Mouse (Mus musculus): ENCODE measurements at regions not wholly inside any gene's neighbourhood (a gene's known extent, or its start where the extent isn't known, plus 50 kb on each side); places are given as distances from the start of the nearest gene placed in this dataset.

DNA sequence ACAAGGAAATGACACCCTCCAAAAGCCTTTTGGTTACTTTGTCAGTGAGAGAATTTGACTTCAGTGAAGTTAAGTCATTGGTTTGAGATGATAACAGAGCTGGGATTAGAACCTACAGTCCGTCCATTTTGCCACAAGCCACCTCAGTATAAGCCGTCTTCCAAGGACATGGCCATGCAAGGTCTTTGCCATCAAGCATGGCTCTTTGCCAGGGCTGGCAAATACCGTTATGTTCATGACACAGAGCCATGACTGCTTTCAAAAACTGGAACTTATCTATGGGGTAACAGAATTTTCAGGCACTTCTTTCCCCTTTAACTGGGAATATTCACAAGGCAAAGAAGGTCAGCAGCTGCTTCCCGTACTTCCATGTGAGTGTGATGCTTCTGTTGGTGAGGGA lies 441.9 kb upstream of the Fam19a5 start:
- peak in 1 of 2 experiments; percentile 24 for DNase-seq

DNA sequence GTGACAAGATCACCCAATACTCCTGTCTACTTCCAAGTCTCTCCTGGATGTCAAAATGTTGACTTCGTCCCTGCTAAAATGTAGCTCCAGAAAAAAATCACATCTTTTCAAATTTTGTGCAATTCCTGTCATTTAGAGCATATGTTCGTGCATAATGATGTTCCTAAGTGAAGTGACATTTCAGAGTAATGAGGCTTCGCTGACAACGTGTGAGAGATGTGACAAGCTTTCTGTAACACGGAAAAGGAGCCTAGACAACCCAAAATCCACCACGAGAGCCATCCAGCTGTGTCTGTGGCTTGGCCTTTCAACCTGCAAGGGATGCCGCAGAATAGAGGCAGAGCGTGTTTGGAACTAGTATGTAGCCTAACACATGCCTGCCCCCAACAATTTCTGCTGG lies 438.1 kb upstream of the Fam19a5 start:
- DNase-seq, result no peak

DNA sequence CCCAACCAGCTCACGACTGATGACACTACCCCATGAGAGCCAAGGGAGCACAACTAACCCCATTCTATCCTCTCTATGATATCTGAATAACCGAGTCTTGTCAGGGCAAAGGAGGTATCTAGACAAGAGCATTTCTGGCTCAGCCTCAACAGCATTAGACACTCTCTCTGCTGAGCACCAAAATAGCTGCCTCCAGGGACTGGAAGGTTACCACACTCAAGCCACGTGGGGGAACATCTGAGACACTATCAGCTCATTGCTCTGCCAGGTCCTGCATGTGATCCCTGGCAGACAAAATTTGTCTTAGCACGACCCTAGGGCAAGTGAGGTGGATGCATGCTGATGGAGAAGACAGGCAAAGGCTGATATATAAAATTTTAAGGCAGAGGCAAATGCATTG lies 436.4 kb upstream of the Fam19a5 start:
- no peak for DNase-seq

DNA sequence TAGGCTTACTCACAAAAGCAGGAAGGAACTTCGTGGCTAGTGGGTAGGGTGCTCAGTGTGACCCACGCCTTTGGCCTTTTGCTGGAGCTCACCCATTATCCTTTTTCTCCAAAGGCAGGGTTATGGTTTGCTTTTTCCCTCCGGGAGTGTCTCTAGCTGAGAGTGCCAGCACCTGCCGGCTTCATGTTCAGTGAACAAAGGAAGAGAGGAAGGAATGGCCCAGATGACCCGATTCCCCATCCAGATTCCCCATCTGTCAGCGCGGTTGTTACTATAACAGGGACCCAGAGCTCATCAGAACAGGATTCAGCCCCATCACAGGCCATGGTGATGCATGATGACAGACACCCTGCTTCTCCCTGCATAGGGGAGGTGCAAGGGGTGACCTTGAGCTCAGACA lies 435.7 kb upstream of the Fam19a5 start:
- DNase-seq, result peak; percentile 43 to 46

DNA sequence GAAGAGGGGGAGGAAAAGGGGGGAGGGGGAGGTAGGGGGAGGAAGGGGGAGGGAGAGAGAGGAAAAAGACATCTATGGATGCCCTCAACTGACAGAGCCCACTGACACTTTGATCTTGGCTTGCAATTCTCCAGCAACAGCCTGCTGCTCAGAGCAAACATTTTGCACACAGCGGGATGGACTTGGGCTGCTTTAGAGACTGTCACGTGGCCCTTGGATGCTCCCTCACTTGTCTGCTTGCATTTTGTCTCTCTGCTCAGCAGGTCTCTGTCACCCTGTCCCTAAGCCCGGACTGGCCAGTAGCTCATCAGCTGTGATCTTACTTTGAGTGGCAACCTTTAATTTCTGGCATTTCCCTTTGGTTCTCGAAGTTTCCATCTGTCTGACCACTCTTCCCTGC lies 421.4 kb upstream of the Fam19a5 start:
- peak; percentile 34 to 50 for DNase-seq

DNA sequence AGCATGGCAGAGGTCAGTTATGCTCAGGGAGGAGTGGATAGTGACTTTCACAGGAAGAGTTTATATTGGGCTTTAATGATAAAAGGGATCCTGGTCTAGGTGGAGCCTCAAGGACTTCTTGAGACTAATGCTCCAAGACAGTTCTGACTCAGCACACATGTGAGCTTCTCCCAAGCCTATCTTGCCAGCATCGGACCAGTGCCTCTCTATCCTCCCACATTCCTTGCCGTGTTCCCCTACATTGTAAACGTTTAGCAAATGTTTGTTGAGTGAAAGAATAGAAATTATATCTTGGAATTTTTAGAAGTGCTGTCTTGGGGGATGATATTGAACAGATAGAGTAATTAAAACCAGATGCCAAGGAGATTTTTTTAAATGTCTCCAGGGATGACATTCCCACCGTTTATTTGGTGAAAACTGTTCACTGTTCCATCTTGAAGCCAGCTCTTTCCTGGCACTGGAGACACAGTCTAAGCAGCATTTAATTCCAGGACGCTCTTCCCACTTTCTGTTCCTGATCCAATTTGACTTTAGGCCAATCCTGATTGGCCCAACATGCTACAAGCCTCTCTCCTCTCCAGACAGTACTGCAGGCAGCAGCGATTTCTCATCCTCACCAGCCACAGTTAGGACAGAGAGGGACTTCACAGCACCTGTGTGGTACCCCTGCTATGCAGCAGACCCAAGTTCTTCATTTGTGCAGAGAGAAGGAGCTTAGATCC lies 418.5 kb upstream of the Fam19a5 start:
- peak; percentile 47 to 51 for DNase-seq

DNA sequence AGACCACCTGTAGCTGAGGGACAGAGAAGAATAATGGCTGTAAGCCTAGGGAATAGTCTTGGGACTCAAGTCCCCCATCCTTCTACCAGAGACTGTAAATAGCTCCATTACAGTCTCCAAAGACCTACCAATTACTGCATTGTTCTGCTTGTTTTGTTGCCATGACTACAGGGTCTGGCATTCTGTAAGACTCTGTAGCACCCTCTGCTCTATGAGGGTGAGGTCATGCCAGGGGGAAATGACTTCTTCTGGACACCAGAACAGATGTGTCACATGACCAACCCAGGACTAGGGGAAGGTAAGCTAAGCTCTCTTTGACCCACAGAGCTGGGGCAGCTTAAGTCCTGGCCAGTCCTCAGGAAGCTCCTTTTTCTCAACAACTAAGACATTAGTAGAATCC lies 405.2 kb upstream of the Fam19a5 start:
- DNase-seq, result no peak

DNA sequence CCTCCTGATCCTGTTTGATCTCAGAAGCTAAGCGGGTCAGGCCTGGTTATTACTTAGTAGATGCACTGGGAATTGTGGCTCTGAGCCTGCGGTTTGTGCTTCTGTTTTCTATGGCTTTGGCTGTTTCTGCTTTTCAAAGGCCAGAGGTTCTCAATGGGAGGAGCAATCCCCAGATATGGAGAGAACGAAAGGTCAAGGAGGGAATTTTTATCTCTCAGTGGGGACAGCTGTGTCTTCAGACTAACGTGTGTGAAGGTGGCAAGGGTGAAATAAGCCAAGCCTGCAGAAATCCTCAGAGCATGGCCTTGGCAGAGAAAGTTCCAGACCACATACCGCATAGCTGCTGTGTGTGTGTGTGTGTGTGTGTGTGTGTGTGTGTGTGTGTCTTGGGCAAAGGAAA lies 375.0 kb upstream of the Fam19a5 start:
- DNase-seq, result no peak

DNA sequence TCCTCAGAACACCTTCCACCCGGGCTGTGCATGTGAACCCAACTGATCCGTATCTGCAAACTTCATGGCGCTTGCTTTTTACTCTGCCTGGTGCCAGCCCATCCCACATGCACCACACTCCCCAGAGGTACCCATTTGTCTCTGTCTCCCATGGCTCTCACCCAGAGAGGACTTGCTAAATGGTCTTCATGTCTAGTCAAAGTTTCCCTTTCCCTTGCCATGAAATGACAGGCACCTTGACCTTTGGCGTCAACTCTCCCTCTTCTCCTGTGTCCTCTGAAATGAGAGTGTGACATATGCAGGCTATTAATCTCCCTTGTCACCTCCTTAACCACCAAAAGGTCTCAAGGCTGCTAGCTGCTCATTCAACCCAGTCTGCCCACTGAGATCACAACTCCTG lies 373.2 kb upstream of the Fam19a5 start:
- DNase-seq, result no peak

DNA sequence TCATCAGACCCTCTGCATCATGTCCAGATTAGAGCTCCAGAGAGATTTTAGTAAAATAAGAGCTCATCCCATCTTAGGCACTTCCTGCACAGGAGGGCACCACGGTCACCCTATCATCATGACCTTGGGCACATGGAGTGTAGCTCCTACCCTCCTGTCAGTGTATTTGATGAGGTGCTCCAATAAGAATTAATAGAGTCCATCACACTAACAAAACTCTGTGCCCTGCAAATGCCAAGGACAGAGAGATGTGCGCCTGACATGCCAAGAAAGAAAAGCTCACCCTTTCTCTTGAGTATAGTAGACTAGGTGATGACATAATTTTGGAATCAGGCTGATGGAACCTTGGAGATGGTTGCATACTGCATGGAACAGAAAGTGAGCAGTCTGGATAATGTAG lies 371.0 kb upstream of the Fam19a5 start:
- no peak for DNase-seq

DNA sequence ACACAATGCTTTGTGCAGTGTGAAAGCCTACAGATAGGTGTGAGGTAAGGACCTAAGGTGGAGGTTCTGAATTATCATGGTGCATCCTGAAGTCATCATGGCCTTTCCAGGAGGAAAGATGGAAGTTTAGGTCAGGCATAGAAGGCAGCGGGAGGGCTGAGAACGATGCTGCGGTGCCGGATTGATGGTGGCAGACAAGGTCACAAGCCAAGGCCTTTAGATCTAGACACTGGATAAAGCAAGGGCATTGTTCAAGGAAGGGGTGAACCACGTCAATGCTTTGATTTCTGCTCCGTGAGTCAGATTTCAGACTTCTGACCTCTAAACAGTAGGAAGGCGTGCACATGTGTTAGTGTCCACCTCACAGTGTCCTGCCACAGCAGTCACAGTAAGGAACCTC lies 365.5 kb upstream of the Fam19a5 start:
- no peak for DNase-seq

DNA sequence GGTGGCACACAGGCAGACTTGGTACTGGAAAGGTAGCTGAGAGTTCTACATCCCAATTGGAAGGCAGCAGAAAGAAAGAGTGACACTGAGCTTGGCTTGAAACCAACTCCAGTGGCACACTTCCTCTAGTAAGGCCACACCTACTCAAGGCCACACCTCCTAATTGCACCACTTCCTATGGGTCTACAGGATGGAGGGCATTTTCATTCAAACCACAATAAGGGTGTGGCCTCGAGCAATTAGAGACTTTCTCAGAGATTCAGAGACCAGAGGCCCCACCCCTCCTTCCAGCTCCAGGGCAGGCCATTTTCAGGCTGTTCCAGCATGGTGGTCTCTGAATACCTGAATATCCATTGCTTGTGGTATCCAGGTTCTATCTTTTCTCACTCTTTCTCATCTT lies 363.3 kb upstream of the Fam19a5 start:
- DNase-seq, result no peak

DNA sequence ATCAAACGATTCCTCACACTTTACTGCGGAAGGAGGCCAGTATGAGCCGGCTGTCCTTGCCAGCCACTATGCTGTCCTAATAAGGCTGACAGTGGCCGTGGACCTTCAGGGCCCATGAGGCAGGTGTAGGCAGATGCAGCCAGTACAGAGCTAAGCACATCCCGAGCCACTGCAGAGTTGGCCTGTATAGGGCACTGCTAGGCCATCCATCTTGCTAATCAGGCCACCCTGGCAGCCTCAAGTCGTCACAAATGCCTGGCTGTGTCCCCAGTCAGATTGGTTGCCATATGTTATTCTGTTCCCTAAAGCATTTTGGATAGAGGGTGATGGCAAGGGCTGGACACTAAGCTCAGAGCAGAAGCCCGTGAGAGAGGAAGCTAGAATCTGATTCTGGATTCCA lies 359.9 kb upstream of the Fam19a5 start:
- DNase-seq, result peak; percentile 73 to 78

DNA sequence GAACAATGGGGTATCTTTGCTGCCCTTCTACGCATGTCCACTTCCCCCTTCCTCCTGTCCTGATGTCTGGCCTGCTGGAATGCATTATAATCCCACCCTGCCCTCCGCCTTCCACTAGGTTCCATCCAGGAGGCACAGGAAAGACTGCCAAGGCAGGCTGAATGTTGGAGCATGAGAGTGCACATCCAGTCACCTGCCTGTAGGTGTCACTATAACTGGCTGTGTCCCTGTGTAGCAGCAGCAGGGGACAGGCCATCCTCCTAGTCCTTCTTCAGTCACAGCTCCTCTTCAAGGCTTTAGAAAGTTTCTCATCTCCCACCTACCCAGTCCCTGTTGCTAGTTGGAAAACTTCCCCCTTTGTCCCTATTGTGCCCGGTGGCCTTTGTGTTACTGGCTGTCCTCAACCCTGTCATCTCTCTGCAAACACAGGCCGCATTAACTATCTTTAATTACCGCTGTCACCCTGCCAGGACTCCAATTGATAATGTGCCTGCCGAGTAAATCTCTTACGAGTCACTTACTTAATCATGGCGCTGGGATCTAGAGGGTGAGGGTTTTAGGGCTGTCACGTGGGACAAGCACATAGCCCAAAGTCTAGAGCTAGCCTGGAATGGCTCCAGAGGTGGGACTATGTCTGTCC lies 355.2 kb upstream of the Fam19a5 start:
- no peak for DNase-seq

DNA sequence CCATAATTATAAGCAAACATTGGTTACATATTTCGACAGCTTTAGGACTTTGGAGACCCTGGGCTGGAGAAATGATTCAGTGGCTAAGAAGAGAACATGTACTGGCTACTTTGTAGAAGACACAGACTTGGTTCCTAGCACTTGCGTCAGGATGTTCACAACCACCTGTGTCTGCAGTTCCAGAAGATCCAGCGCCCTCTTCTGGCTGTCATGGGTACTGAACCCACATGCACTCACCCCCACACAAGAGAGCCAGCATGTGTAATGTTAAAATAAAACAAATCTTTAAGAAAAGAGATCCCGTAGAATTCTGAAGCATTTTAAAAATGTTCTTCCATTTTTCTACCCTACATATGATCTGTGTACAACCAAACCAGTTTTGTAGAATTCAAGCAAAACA lies 352.2 kb upstream of the Fam19a5 start:
- DNase-seq, result peak in 1 of 2 experiments; percentile 38

DNA sequence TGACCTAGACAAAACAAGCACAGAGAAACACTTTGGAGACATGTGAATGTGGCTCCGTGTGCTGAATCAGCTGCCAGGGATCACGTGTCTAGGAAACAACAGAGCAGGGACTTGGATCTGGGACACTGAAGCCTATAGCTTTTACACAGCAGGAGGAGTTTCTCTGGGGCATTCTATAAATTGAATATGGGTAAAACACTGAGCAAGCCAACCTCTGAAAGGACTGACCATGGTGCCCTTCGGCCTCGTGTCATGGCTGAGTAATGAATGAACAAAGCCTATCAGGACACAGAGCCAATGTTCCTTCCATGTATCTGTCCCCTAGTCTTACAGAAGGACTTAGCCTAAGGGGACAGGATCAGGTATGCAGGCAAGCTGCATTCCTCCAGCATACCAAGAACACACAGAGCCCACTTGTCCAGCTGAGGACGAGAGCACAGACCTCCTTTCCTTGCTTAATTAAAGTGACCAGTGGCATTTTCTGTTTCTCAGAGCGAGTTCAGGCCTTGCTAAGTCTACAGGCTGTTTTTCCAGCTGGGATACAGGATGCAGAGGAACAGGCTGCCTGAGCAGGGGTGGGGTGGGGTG lies 347.7 kb upstream of the Fam19a5 start:
- DNase-seq, result peak in 1 of 2 experiments; percentile 10

DNA sequence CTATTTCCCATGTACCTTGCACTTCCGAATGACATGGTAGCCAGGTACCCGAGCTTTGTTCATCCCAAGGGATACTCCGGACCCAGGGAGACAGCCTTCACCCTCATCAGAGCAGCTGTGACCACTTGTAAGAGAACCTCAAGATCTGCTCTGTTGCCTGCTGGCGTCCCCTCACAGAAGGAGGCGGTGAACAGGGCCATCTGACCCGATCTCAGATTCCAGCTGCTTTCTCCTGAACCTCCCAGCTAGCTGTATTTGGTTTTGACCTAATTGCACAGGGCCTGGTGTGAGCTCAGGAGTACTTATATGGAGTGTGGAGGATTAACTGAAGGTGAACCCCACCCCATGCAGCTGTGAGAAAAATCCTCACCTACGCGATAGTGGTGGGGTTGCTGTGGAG lies 344.5 kb upstream of the Fam19a5 start:
- no peak for DNase-seq

DNA sequence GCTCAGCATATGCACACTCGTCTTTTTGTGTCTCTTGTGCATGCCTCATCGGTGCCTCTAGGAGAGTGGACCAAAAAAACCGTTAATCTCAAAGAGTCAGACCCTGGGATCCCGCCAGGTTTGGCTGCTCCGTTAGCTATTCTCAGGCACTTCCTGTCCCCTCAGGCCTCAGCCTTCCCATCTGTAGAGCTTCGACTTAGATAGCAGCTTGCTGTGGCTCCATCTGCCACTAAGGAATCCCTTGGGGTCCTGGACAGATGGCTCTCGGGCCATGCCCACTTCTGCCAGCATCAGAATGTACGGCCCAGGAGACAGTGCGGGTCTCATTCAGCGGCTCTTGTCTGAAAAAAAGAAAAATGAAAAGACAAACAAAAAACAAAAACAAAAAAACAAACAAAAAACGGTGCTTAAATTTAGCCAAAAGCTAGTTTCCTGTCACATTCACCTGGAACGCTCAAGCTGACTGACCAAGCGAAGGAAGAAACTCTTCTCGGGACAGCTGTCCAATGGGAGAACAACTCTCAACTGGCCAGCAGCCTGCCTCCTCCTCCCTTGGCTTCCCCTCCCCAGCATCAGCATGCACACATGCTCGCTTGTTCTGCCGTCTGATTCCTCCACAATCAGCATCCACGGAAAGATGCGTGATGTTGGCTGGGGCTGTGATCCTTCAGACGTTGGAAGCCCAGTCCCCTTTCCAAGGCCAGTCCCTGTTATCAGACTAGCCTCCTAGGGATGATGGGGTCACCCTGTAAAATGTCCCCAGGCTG lies 343.6 kb upstream of the Fam19a5 start:
- peak; percentile 93 to 96 for DNase-seq

DNA sequence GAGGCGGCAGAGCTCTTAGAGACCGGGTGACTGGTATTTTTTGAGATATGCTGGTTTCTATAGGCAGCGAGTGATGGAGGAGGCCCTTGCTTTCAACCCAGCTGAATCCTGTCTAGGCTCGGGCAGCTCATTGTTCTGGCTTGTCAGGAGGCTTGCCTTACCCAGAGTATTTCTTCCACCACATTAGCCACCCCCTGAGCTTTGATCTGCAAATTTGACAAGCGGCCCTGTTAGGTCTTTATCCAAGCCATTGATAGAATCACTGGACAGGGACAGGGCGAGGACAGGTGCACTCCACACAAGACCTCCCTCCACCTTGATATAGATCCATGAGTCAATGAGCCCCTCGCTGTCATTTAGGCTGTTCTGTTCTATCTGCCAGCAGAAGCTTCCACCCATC lies 343.0 kb upstream of the Fam19a5 start:
- peak; percentile 48 to 73 for DNase-seq

DNA sequence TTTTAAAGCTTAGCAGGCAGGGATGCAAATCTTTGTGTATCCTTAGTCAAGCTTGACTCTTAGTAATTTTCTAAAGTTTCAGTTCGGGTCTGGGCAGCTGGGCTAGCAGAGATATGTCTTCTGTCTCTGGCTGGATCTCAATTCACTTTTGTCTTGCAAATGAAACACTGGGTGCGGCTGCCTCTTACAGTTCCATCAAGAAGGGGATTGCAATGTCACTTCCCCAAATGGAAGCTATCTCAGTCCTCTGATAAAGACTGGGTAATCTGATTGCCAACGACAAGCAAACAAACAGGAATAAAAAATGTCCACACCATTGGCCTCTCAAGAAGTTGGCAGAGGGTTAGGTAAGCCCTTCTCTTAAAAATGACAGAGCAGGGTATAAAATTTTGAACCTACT lies 314.1 kb upstream of the Fam19a5 start:
- DNase-seq, result no peak

DNA sequence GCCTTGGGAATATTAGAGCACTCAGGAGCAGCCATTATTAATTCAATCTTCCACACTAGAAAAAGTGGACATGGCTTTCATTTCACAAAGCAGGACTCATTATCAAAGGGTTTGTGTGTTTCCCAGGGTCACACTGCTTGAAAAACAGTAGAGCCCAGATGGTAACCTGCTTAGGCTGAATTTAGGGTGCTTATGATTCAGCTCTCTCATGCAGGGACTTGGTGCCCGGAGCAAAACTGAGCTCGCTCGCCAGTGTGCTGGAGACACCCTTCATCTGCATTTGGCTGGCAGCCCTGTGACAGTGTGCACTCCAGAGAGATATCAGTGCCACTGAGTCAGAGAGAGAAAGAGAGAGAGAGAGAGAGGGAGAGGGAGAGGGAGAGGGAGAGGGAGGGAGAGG lies 308.0 kb upstream of the Fam19a5 start:
- no peak for DNase-seq

DNA sequence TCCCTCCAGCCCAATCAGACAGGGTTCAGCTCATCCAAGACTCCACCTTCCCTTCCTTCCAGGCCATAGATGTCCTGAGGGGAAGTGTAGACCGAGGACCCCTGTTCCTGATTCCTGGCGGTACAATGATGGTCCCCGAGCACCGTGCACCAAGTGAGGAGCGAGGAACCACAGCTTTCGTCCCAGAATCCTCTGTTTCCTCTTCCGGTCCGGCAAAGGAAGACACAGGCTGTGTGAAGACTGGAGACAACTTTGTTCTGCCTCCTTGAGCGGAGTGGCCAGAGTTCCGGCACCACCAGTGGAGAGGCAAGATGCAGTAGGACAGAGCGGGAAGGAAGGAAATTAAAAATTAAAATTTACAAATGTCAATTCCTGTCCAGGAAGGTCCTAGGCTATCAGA lies 305.0 kb upstream of the Fam19a5 start:
- no peak for DNase-seq

DNA sequence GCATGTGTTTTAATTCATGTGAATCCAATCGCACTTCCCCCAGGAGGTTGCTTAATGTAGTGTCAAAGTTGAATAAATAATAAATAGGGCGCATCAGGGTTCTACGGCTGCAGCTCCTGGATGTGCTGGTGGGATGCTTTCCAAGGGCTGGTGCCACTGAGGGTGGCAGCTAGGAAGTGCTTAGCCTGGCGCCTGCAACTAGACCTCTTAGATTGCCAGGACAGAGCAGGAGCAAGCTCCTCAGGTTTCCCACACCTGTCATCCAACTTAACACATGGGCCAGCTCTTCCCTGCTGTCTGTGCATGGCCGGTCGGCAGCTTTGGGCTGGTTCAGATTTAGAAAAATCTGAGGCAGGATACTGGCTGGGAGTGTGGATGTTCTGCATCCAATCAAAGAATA lies 282.6 kb upstream of the Fam19a5 start:
- DNase-seq, result peak; percentile 53 to 63

DNA sequence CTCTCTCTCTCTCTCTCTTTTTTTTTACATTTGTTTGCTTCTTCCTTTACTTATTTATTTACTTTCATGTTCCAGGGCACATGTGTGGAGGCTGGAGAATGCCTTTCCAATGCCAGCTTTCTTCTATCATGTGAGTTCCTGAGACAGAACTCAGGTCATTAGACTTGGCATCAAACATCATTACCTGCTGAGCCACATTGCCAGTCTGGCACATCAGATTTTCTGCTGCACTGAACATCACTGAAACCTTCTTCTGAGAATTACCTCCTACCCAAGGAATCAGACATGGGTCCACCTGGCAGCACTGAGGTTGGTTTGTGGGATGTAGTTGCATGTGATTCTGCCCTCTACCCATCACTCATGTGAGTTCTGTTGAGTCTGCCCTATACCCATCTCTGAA lies 279.2 kb upstream of the Fam19a5 start:
- peak; percentile 45 to 56 for DNase-seq
